Mouse (Mus musculus) liver, embryonic 14.5 days (tissue): ENCODE data around the gene Tex35. TPM values are rescaled to one million over a fixed set of nuclear protein-coding genes. Genes with fewer than 3 reads are reported as not detected.
A peak's percentile ranks its signal among the peaks of the same experiment; 100 is the strongest.

Source experiments
- ATAC-seq: fragments of 200-750 bp; cut with Nextera tagmentation; 2 replicates; pipeline ENCODE4 v1.8.0; 2017; ENCODE audit warnings: moderate number of reproducible peaks, mild to moderate bottlenecking, moderate library complexity; ENCODE audit not compliant: insufficient read depth
- DNase-seq, 3 experiments: peaks; one replicate each; pipeline ENCODE4 v3.0.0-alpha.2; 2012 to 2013; ENCODE audit warnings: low read depth in 3 of 3, low spot score in 3 of 3
- H3K27ac ChIP-seq: fragments of 300-500 bp; sonication (generic); 2 replicates; pipeline ENCODE4 v1.5.1; 2014; ENCODE audit warnings: moderate library complexity, mild to moderate bottlenecking, control low read depth, inconsistent platforms
- H3K27me3 ChIP-seq: fragments of 300-500 bp; sonication (generic); 2 replicates; pipeline ENCODE4 v1.6.1; 2014; ENCODE audit warnings: mild to moderate bottlenecking, low read length, moderate library complexity; ENCODE audit not compliant: control insufficient read depth, insufficient read depth
- H3K36me3 ChIP-seq: fragments of 300-500 bp; sonication (generic); replicated peaks from 2 replicates; pipeline ENCODE4 v1.6.1; 2014; ENCODE audit warnings: low read depth; ENCODE audit not compliant: control insufficient read depth, insufficient read depth
- H3K4me1 ChIP-seq, 2 experiments: fragments of 200-500 bp in 1 of 2; fragments of 300-500 bp in 1 of 2; sonication (generic) in 1 of 2; replicated peaks; 2 replicates each; pipeline ENCODE4 v1.6.1; 2012 to 2014; ENCODE audit warnings: antibody characterized with exemption in 1 of 2, inconsistent platforms in 1 of 2, low read length in 1 of 2; ENCODE audit not compliant: control insufficient read depth in 2 of 2, insufficient read depth in 2 of 2
- H3K4me2 ChIP-seq: fragments of 300-500 bp; sonication (generic); 2 replicates; pipeline ENCODE4 v1.6.1; 2014; ENCODE audit warnings: low read depth, mild to moderate bottlenecking, control low read depth, moderate library complexity
- H3K4me3 ChIP-seq, 2 experiments: fragments of 200-500 bp in 1 of 2; fragments of 300-500 bp in 1 of 2; sonication (generic) in 1 of 2; 2 replicates each; pipeline ENCODE4 v1.5.1; 2012 to 2014; ENCODE audit warnings: low read depth in 2 of 2, low read length in 2 of 2, mild to moderate bottlenecking in 2 of 2, control low read depth in 1 of 2, inconsistent platforms in 1 of 2, moderate library complexity in 1 of 2; ENCODE audit not compliant: insufficient read depth in 1 of 2
- H3K9ac ChIP-seq: fragments of 300-500 bp; sonication (generic); replicated peaks from 2 replicates; pipeline ENCODE4 v1.6.1; 2014; ENCODE audit warnings: mild to moderate bottlenecking, control low read depth, moderate library complexity
- H3K9me3 ChIP-seq: fragments of 300-500 bp; sonication (generic); 2 replicates; pipeline ENCODE4 v1.6.1; 2016; ENCODE audit warnings: low read length, mixed read lengths; ENCODE audit not compliant: control insufficient read depth
- CTCF ChIP-seq: IDR thresholded peaks from 2 replicates; pipeline ENCODE4 v1.5.1; 2016; ENCODE audit warnings: antibody characterized with exemption, low read depth, control low read depth
- EP300 ChIP-seq: IDR thresholded peaks from 2 replicates; pipeline ENCODE4 v1.6.1; 2016; ENCODE audit warnings: antibody characterized with exemption, low read depth
- WGBS: fragments of 180-500 bp; shearing (Covaris S2); extraction: QIAGEN DNeasy Blood & Tissue Kit; methylation state at CpG from one replicate; pipeline ENCODE4 v1.1.7; 2014; ENCODE audit not compliant: insufficient replicate concordance; 5-methylcytosine and 5-hydroxymethylcytosine counted together
- polyA plus RNA-seq, 2 experiments: library from polyadenylated mRNA; depleted of rRNA in 1 of 2; stranded (reverse) in 1 of 2; unstranded in 1 of 2; fragments of >200 nt; fragmentation: Nextera tagmentation in 1 of 2; extraction: Ambion mirVana in 1 of 2; gene quantifications; 2 replicates each; pipeline versions ENCODE4 v1.2.1 to v1.2.3; 2012 to 2014

Tex35 gene
- polyA plus RNA-seq, 2 experiments, result not detected

DNA sequence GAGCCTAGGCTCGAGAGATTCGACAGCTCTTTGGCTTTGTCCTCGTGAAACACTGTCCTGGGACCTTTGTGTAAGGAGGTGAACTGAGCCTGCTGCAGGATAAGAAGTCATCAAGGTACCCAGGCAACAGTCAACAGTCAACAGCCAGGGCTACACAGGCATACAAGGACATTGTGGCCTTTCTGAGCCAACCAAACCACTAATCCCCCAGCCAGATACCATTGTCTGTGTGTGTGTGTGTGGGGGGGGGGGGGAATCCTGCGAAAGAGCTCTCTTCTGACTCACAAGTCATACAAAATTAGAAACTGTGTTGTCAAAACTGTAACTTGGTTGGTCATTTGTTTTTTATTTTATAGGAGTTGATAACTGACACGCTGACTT is 46.0 kb downstream of the Tex35 start:
- 60% methylated on average over 5 of the region's 5 CpGs for WGBS
- no peak for TF ChIP-seq CTCF
- no peak for TF ChIP-seq EP300
- no peaks in the 10 kb centered on the region for H3K36me3 ChIP-seq

DNA sequence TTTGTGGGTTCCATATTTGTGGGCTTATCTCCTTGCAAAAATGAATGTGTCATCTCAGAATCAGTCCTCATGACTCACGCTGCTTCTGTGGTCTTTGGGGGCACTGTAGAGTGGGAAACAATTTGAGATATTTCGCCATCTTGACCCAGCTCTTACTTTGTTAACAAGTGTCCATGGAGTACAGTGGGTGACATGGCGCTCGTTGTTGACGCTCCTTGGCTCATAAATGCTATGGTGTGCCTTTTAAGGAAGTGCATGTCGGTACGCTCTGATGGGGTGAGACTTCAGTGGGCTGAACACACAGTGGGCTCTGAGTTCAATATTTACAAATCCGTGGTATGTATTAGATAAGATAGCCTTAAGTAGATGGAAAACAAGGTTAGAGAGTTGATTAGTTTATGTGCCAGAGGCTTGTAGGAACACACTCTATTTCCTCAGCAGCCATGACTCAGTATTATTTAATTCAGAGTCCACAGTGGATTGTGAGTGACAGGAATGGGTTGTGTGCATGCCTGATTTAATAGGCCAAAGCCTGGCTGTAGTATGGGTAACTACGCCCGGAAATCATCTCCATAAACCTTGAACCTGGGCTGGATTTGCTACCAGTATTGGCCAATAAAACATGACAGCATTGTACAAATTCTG is 46.6 kb downstream of the Tex35 start:
- no peaks in the 10 kb centered on the region for H3K9me3 ChIP-seq
- no peak overlapping the region for H3K4me2 ChIP-seq
- no peak overlapping the region for H3K4me3 ChIP-seq
- ATAC-seq (no peak), DNase-seq (no peak)
- no peaks in the 10 kb centered on the region for H3K27me3 ChIP-seq
- WGBS, result 68% methylated on average over 10 of the region's 10 CpGs
- peaks cover 0 to 3% of the 10 kb centered on the region in 2 experiments; a peak in 2 of 4 replicates for H3K4me1 ChIP-seq
- no peak overlapping the region for H3K9ac ChIP-seq
- H3K27ac ChIP-seq, result no peak overlapping the region
- H3K36me3 ChIP-seq, result no peaks in the 10 kb centered on the region
- TF ChIP-seq CTCF, result no peak
- no peak for TF ChIP-seq EP300

More for the DNA sequence above, 46.0 kb downstream of the Tex35 start:
- no peak overlapping the region for H3K4me3 ChIP-seq
- DNase-seq (no peak), ATAC-seq (no peak)
- no peaks in the 10 kb centered on the region for H3K9me3 ChIP-seq
- H3K4me1 ChIP-seq, result peaks cover 0 to 2% of the 10 kb centered on the region in 2 experiments; a peak in 1 of 4 replicates
- no peak overlapping the region for H3K4me2 ChIP-seq
- no peak overlapping the region for H3K9ac ChIP-seq
- H3K27ac ChIP-seq, result no peak overlapping the region
- no peaks in the 10 kb centered on the region for H3K27me3 ChIP-seq

DNA sequence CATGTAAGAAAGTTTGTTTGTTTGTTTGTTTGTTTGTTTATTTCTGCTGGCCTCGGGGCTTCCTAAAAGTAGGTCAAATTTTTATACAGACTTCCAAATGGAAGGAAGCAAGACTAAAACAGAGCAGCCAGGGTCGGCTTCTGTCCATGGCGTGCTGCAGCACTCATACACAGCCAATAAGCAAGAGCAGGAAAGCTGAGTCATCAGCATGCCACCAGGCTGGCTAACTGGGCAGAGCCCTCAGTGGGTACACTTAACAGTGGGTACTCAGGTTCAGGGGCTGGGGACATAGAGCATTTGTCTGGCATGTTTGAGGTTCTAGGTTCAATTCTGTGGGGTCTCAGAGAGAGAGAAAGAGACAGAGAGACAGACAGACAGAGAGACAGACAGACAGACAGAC is 47.3 kb downstream of the Tex35 start:
- no peaks in the 10 kb centered on the region for H3K27me3 ChIP-seq
- H3K4me1 ChIP-seq, result peaks cover 3 to 10% of the 10 kb centered on the region in 2 experiments
- ATAC-seq (no peak), DNase-seq (no peak)
- H3K4me2 ChIP-seq, result no peak overlapping the region
- WGBS, result 56% methylated on average over 3 of the region's 3 CpGs
- H3K27ac ChIP-seq, result no peak overlapping the region
- TF ChIP-seq CTCF (no peak), EP300 (no peak)
- no peak overlapping the region for H3K9ac ChIP-seq
- H3K4me3 ChIP-seq, result no peak overlapping the region
- H3K36me3 ChIP-seq, result no peaks in the 10 kb centered on the region
- no peaks in the 10 kb centered on the region for H3K9me3 ChIP-seq

DNA sequence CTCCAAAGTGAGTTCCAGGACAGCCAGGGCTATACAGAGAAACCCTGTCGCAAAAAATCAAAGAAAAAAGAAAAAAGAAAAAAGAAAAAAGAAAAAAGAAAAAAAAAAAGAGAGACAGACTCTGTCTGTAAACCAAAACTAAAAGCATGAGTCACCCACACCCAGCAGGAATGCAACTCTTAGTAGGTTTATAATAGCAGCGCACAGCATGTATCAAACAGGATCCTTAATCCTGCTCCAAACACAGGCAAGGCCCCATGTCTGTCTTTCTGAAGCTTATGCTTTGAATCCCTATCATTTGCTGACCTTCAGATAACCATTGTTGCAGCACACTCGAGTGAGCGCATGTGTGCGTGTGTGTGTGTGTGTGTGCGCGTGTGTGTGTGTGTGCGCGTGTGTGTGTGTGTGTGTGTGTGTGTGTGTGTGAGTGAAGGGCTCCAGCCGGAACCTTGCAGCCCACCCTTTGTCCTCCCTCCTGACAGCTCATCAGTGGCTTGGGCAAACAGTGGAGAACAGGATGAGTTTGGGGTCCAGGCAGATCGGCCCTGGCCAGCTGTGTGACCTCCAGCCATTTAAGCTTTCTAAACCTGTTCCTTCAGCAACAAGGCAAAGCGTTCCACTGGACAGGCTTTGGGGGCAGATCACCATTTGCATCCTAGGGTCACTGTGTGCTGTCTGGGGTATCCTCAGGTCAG is 47.9 kb downstream of the Tex35 start:
- no peak for ATAC-seq
- H3K27ac ChIP-seq, result no peak overlapping the region
- peaks cover 8 to 14% of the 10 kb centered on the region in 2 experiments for H3K4me1 ChIP-seq
- no peak overlapping the region for H3K9ac ChIP-seq
- H3K36me3 ChIP-seq, result no peaks in the 10 kb centered on the region
- TF ChIP-seq EP300, result no peak
- TF ChIP-seq CTCF, result no peak
- no peak for DNase-seq
- H3K27me3 ChIP-seq, result no peaks in the 10 kb centered on the region
- H3K9me3 ChIP-seq, result no peaks in the 10 kb centered on the region
- no peak overlapping the region for H3K4me3 ChIP-seq
- 69% methylated on average over 12 of the region's 12 CpGs for WGBS
- no peak overlapping the region for H3K4me2 ChIP-seq

DNA sequence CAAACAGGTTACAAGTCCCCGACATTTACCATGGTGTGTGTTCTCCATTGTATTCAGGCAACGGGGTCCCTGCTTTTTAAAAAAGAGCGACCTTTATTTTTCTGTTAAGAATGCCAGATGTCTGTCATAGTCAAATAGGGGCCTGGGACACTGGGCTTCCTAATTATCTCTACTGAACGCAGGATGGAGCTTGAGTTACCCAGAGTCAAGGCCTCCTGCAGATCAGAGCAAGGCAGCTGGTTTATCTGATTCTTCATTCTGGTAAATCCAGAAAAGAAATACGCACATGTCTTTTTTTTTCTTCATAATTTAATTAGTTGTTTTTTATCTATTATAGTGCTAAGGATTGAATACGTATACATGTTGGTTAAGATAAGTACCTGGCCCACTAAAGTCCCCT is 52.6 kb downstream of the Tex35 start:
- DNase-seq (peak in 2 of 3 experiments; percentile 55 to 57), ATAC-seq (peak; percentile 76; the same call in 1 of the 2 replicates)
- Histone ChIP-seq H3K4me2 (peak overlapping the region; percentile 53), H3K27ac (peak overlapping the region; percentile 58), H3K9ac (no peak overlapping the region), H3K4me3 (no peak overlapping the region), H3K4me1 (peaks cover 22 to 26% of the 10 kb centered on the region in 2 experiments), H3K36me3 (no peaks in the 10 kb centered on the region), H3K27me3 (no peaks in the 10 kb centered on the region), H3K9me3 (no peaks in the 10 kb centered on the region)
- 34% methylated on average over 6 of the region's 6 CpGs for WGBS
- TF ChIP-seq CTCF, result no peak
- TF ChIP-seq EP300, result no peak
